Mouse (Mus musculus) CH12.LX (cell line): ENCODE data around the gene Fam214b. TPM values are rescaled to one million over a fixed set of nuclear protein-coding genes. Genes with fewer than 3 reads are reported as not detected.

Source experiments
- DNase-seq: peaks from one replicate; pipeline ENCODE4 v3.0.0-alpha.2; 2013; ENCODE audit errors: extremely low read depth
- H3K27ac ChIP-seq: 2 replicates; pipeline ENCODE4 v1.5.1; 2012; ENCODE audit warnings: low read depth, mild to moderate bottlenecking, control low read depth, moderate library complexity; ENCODE audit not compliant: insufficient read depth
- H3K27me3 ChIP-seq: replicated peaks from 2 replicates; pipeline ENCODE3; 2012; ENCODE audit warnings: inconsistent platforms
- H3K36me3 ChIP-seq, 2 experiments: replicated peaks in 1 of 2; 2 replicates each; pipeline versions ENCODE3 to v1.6.1; 2012; ENCODE audit warnings: inconsistent platforms in 1 of 2, low read length in 1 of 2, mild to moderate bottlenecking in 1 of 2, mixed read lengths in 1 of 2, moderate library complexity in 1 of 2; ENCODE audit not compliant: control insufficient read depth in 1 of 2, insufficient read depth in 1 of 2
- H3K4me1 ChIP-seq, 2 experiments: 2 replicates each; pipeline ENCODE4 v1.6.1; 2012; ENCODE audit warnings: inconsistent platforms in 1 of 2, moderate library complexity in 1 of 2; ENCODE audit not compliant: insufficient read depth in 2 of 2, control insufficient read depth in 1 of 2
- H3K4me2 ChIP-seq: 2 replicates; pipeline ENCODE4 v1.6.1; 2012; ENCODE audit warnings: low read depth, mild to moderate bottlenecking, control low read depth; ENCODE audit not compliant: poor library complexity, insufficient read depth, severe bottlenecking
- H3K4me3 ChIP-seq, 3 experiments: fragments of 150-350 bp in 1 of 3; sonication (generic) in 1 of 3; replicated peaks in 1 of 3; 2 replicates each; pipeline versions ENCODE3 to v1.5.1; 2011 to 2012; ENCODE audit warnings: low read depth in 2 of 3, low read length in 2 of 3, mild to moderate bottlenecking in 2 of 3, moderate library complexity in 2 of 3, control low read depth in 1 of 3, improper control_type of control experiment in 1 of 3, inconsistent platforms in 1 of 3, mixed read lengths in 1 of 3; ENCODE audit not compliant: poor library complexity in 1 of 3
- H3K79me2 ChIP-seq: replicated peaks from 2 replicates; pipeline ENCODE4 v1.6.1; 2012; ENCODE audit warnings: mild to moderate bottlenecking, moderate library complexity; ENCODE audit not compliant: control insufficient read depth, poor library complexity, insufficient read depth, severe bottlenecking; ENCODE audit errors: extremely low read depth
- H3K9ac ChIP-seq: 2 replicates; pipeline ENCODE4 v1.6.1; 2012; ENCODE audit warnings: low read depth, mild to moderate bottlenecking, control low read depth, moderate library complexity; ENCODE audit not compliant: insufficient read depth
- H3K9me3 ChIP-seq: replicated peaks from 2 replicates; pipeline ENCODE3; 2012; ENCODE audit warnings: low read length, inconsistent platforms, mixed read lengths
- BHLHE40 ChIP-seq: IDR thresholded peaks from 2 replicates; pipeline ENCODE4 v1.6.1; 2011; ENCODE audit warnings: mild to moderate bottlenecking, low read depth, low read length, improper control_type of control experiment
- CHD1 ChIP-seq: IDR thresholded peaks from 2 replicates; pipeline ENCODE4 v1.6.1; 2012; ENCODE audit warnings: low read depth, low read length, improper control_type of control experiment, inconsistent platforms
- CHD2 ChIP-seq: IDR thresholded peaks from 2 replicates; pipeline ENCODE4 v1.6.1; 2011; ENCODE audit warnings: low read length, improper control_type of control experiment
- CTCF ChIP-seq, 2 experiments: IDR thresholded peaks in 1 of 2; conservative IDR thresholded peaks in 1 of 2; 2 replicates each; pipeline ENCODE4 v1.5.1; 2011 to 2012; ENCODE audit warnings: low read depth in 2 of 2, low read length in 2 of 2, improper control_type of control experiment in 1 of 2, inconsistent platforms in 1 of 2, mild to moderate bottlenecking in 1 of 2, moderate library complexity in 1 of 2
- E2F4 ChIP-seq: IDR thresholded peaks from 2 replicates; pipeline ENCODE4 v1.6.1; 2011; ENCODE audit warnings: low read depth, low read length, improper control_type of control experiment; ENCODE audit not compliant: insufficient replicate concordance
- ELF1 ChIP-seq: IDR thresholded peaks from 2 replicates; pipeline ENCODE4 v1.6.1; 2014; ENCODE audit warnings: low read depth, mild to moderate bottlenecking, inconsistent platforms, low read length, improper control_type of control experiment
- EP300 ChIP-seq: IDR thresholded peaks from 2 replicates; pipeline ENCODE4 v1.6.1; 2011; ENCODE audit warnings: low read length, improper control_type of control experiment
- GABPA ChIP-seq: IDR thresholded peaks from 2 replicates; pipeline ENCODE4 v1.6.1; 2012; ENCODE audit warnings: low read depth, low read length, improper control_type of control experiment, inconsistent platforms; ENCODE audit not compliant: insufficient replicate concordance
- JUN ChIP-seq: IDR thresholded peaks from 2 replicates; pipeline ENCODE4 v1.6.1; 2011; ENCODE audit warnings: low read depth, mild to moderate bottlenecking, low read length, improper control_type of control experiment, moderate library complexity; ENCODE audit not compliant: insufficient read depth
- JUND ChIP-seq: conservative IDR thresholded peaks from 2 replicates; pipeline ENCODE4 v1.6.1; 2011; ENCODE audit warnings: low read depth, low read length, improper control_type of control experiment
- KAT2A ChIP-seq: IDR thresholded peaks from 2 replicates; pipeline ENCODE4 v1.6.1; 2012; ENCODE audit warnings: low read length, improper control_type of control experiment, inconsistent platforms; ENCODE audit not compliant: insufficient replicate concordance
- MAFK ChIP-seq: IDR thresholded peaks from 2 replicates; pipeline ENCODE4 v1.6.1; 2011; ENCODE audit warnings: low read length, improper control_type of control experiment; ENCODE audit not compliant: insufficient replicate concordance
- MAZ ChIP-seq: IDR thresholded peaks from 2 replicates; pipeline ENCODE4 v1.6.1; 2012; ENCODE audit warnings: low read depth, mild to moderate bottlenecking, inconsistent platforms, low read length, improper control_type of control experiment, moderate library complexity
- MEF2A ChIP-seq: IDR thresholded peaks from 2 replicates; pipeline ENCODE4 v1.6.1; 2014; ENCODE audit warnings: low read depth, mild to moderate bottlenecking, inconsistent platforms, low read length, improper control_type of control experiment, borderline replicate concordance
- MXI1 ChIP-seq: IDR thresholded peaks from 2 replicates; pipeline ENCODE4 v1.6.1; 2011; ENCODE audit warnings: mild to moderate bottlenecking, low read depth, low read length, improper control_type of control experiment
- MYC ChIP-seq: IDR thresholded peaks from 2 replicates; pipeline ENCODE4 v1.6.1; 2011; ENCODE audit warnings: low read depth, mild to moderate bottlenecking, improper control_type of control experiment, low read length
- NELFE ChIP-seq: IDR thresholded peaks from 2 replicates; pipeline ENCODE4 v1.6.1; 2011; ENCODE audit warnings: low read depth, low read length, improper control_type of control experiment
- NRF1 ChIP-seq: IDR thresholded peaks from 2 replicates; pipeline ENCODE4 v1.6.1; 2014; ENCODE audit warnings: low read depth, mild to moderate bottlenecking, inconsistent platforms, low read length, improper control_type of control experiment, moderate library complexity
- PAX5 ChIP-seq: IDR thresholded peaks from 2 replicates; pipeline ENCODE4 v1.6.1; 2012; ENCODE audit warnings: low read length, inconsistent platforms, mixed read lengths
- POLR2A ChIP-seq: IDR thresholded peaks from 2 replicates; pipeline ENCODE4 v1.6.1; 2011; ENCODE audit warnings: low read depth, mild to moderate bottlenecking, improper control_type of control experiment, low read length
- POLR2AphosphoS2 ChIP-seq: IDR thresholded peaks from 2 replicates; pipeline ENCODE4 v1.6.1; 2011; ENCODE audit warnings: low read depth, low read length, improper control_type of control experiment
- RAD21 ChIP-seq: IDR thresholded peaks from 2 replicates; pipeline ENCODE4 v1.6.1; 2011; ENCODE audit warnings: low read depth, mild to moderate bottlenecking, low read length, improper control_type of control experiment, moderate library complexity
- RCOR1 ChIP-seq: conservative IDR thresholded peaks from 2 replicates; pipeline ENCODE4 v1.6.1; 2012; ENCODE audit warnings: low read depth, mild to moderate bottlenecking, inconsistent platforms, low read length, improper control_type of control experiment
- SIN3A ChIP-seq: IDR thresholded peaks from 2 replicates; pipeline ENCODE4 v1.6.1; 2012; ENCODE audit warnings: low read length, improper control_type of control experiment, inconsistent platforms
- TCF12 ChIP-seq: IDR thresholded peaks from 2 replicates; pipeline ENCODE4 v1.6.1; 2014; ENCODE audit warnings: low read depth, mild to moderate bottlenecking, inconsistent platforms, low read length, improper control_type of control experiment
- UBTF ChIP-seq: IDR thresholded peaks from 2 replicates; pipeline ENCODE4 v1.6.1; 2012; ENCODE audit warnings: low read depth, mild to moderate bottlenecking, inconsistent platforms, low read length, improper control_type of control experiment, moderate library complexity
- USF1 ChIP-seq: IDR thresholded peaks from 2 replicates; pipeline ENCODE4 v1.6.1; 2014; ENCODE audit warnings: low read depth, mild to moderate bottlenecking, inconsistent platforms, low read length, improper control_type of control experiment
- USF2 ChIP-seq: conservative IDR thresholded peaks from 2 replicates; pipeline ENCODE4 v1.6.1; 2011; ENCODE audit warnings: low read depth, low read length, improper control_type of control experiment
- ZMIZ1 ChIP-seq: IDR thresholded peaks from 2 replicates; pipeline ENCODE4 v1.6.1; 2012; ENCODE audit warnings: low read depth, mild to moderate bottlenecking, inconsistent platforms, low read length, improper control_type of control experiment
- ZNF384 ChIP-seq: IDR thresholded peaks from 2 replicates; pipeline ENCODE4 v1.6.1; 2012; ENCODE audit warnings: low read depth, low read length, improper control_type of control experiment, inconsistent platforms
- dilution Hi-C: fragments of 300-500 bp; cut with MboI; formaldehyde crosslinking; loops from 2 replicates; pipeline ENCODE4 v1.14.3; 2020; ENCODE audit warnings: low sequenced_read_pairs; ENCODE audit not compliant: extremely low pct_unique_long_range_greater_than_20kb, extremely low pct_ligation_motif_present
- in situ Hi-C: fragments of 300-500 bp; cut with MboI; formaldehyde crosslinking; loops from 3 replicates; pipeline ENCODE4 v1.14.3; 2019; ENCODE audit warnings: low sequenced_read_pairs, low pct_ligation_motif_present, low pct_unique_long_range_greater_than_20kb, mixed read lengths
- polyA plus RNA-seq: library from polyadenylated mRNA; unstranded; fragments of >175 nt; gene quantifications from 2 replicates; pipeline ENCODE4 v1.2.1, GENCODE M21; 2012; ENCODE audit warnings: low read depth; ENCODE audit not compliant: insufficient read length
- total RNA-seq, 2 experiments: library from RNA; depleted of rRNA; stranded (reverse); fragments of 300-350 nt in 1 of 2; fragments of >200 nt in 1 of 2; gene quantifications; 2 replicates each; pipeline ENCODE4 v1.2.3; 2012 to 2014

The Fam214b gene
- total and polyA plus RNA-seq, 3 experiments = 1.7 to 4.7 (median 3.3) TPM

- in situ Hi-C loops = no loop called here
- no peak for TF ChIP-seq RCOR1
- no peak for TF ChIP-seq JUND
- no peak for TF ChIP-seq ZNF384
- no peak for TF ChIP-seq USF2
- TF ChIP-seq MEF2A = no peak
- TF ChIP-seq UBTF = no peak
- TF ChIP-seq PAX5 = no peak
- TF ChIP-seq BHLHE40 = no peak
- TF ChIP-seq SIN3A = no peak
- no peak for TF ChIP-seq RAD21
- TF ChIP-seq MAZ = no peak
- no peak for TF ChIP-seq GABPA
- TF ChIP-seq CHD1 = no peak
- TF ChIP-seq, all 38 proteins: peak for 0
- H3K36me3 ChIP-seq = peaks cover 26 to 62% of the 10 kb centered on the region in 2 experiments
- no peaks in the 10 kb centered on the region for H3K9me3 ChIP-seq
- no peaks in the 10 kb centered on the region for H3K27me3 ChIP-seq
- peaks cover 9 to 30% of the 10 kb centered on the region in 2 experiments for H3K4me1 ChIP-seq
- H3K4me2 ChIP-seq = no peak overlapping the region
- H3K4me3 ChIP-seq = no peak overlapping the region
- dilution Hi-C loops = no loop called here
- no peak overlapping the region for H3K9ac ChIP-seq
- no peak overlapping the region for H3K27ac ChIP-seq
- peaks cover 17% of the 10 kb centered on the region for H3K79me2 ChIP-seq
- no peak for DNase-seq
These were observed 16.9 kb downstream of the Fam214b start for GRCm38 (mm10) chr4:43029121-43029520.

DNA sequence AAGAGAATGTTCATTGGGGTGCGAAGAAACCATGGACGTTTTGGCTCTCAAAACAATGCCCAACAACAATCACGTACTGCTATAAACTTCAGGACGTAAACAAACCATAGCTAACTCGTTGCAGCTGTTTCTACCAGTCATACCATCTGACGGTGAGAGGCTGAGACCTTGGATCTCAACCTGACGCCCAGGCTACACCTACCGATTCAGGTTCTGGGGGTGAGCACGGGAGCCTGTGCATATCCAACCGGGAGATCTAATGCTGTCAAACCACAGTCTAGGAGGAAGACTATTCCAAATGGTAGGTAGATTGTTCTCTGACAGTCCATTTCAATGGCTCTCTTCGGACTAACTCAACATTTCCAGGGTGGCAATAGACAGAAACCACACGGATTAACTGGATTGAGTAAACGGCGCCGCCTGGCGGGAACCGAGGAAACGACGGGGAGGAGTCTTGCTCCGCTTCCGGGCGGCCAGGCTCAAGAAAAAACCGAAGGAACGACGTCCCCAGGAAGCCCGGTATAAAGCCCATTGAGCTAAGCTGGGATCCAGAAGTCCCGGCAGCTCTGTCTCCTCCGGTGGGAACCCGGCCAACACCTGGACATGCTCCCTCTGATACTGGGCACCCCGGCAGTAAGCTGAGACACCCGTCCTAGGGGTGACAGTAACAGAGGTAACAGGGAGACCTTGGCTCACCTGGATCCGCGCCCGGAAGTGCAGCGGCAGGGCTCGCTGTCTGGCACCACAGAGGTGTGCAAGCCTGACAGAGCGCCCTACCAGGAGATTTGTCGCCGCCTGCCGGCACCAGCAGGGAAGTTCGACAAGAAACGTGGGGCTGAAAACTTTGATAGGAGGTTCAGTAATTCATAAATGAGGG lies 20.7 kb downstream of the Fam214b start, which contains the start of gene Pigo:
Gene Pigo (minus strand): TSS at position 736 of the 877 bp plus-strand sequence.
- in situ Hi-C loops = no loop called here
- Histone ChIP-seq H3K9me3 (no peaks in the 10 kb centered on the region), H3K79me2 (peaks cover 10% of the 10 kb centered on the region), H3K27ac (peak within 1 kb of the TSS; percentile 34; the same call in 1 of the 2 replicates), H3K27me3 (no peaks in the 10 kb centered on the region), H3K9ac (peak within 1 kb of the TSS; percentile 76), H3K4me3 (peak within 1 kb of the TSS; percentile 59 to 77 (median 59)), H3K4me2 (peak within 1 kb of the TSS; percentile 89), H3K4me1 (peaks cover 8 to 25% of the 10 kb centered on the region in 2 experiments), H3K36me3 (peaks cover 51 to 84% of the 10 kb centered on the region in 2 experiments)
- DNase-seq = peak; percentile 93
- dilution Hi-C loops = no loop called here
- peak; percentile 77; the same call in 1 of the 2 replicates for TF ChIP-seq MAZ
- TF ChIP-seq ELF1 = peak; percentile 93
- TF ChIP-seq ZMIZ1 = peak; percentile 70; the same call in 1 of the 2 replicates
- peak; percentile 94; the same call in 1 of the 2 replicates for TF ChIP-seq POLR2AphosphoS2
- peak; percentile 83 for TF ChIP-seq TCF12
- TF ChIP-seq E2F4 = 0 out of 2 replicates have a peak, but pooled peaks have one; percentile 48
- TF ChIP-seq MXI1 = peak; percentile 88
- no peak for TF ChIP-seq EP300
- TF ChIP-seq JUN = no peak
- 0 out of 2 replicates have a peak, but pooled peaks have one; percentile 31 for TF ChIP-seq JUND
- peak; percentile 74; the same call in 1 of the 2 replicates for TF ChIP-seq MYC
- TF ChIP-seq GABPA = peak; percentile 84
- TF ChIP-seq KAT2A = peak; percentile 80
- peak; percentile 54; the same call in 1 of the 2 replicates for TF ChIP-seq MEF2A
- peak; percentile 93 for TF ChIP-seq SIN3A
- peak; percentile 58 to 91; a peak in 3 of 4 replicates for TF ChIP-seq CTCF (conservative IDR thresholded peaks at IDR 0.05 in 1 of 2, IDR thresholded peaks at IDR 0.05 in 1 of 2; ENCODE audit: low read depth in 2 of 2, low read length in 2 of 2)
- peak; percentile 66 for TF ChIP-seq CHD2
- TF ChIP-seq MAFK = no peak
- peak; percentile 68 for TF ChIP-seq NELFE
- no peak for TF ChIP-seq USF1
- peak; percentile 83 for TF ChIP-seq POLR2A
- peak; percentile 34; the same call in 1 of the 2 replicates for TF ChIP-seq NRF1
